Mouse (Mus musculus) lung, postnatal 25 days (tissue): ENCODE measurements around the gene Elp5.
"Not testable (repeated sequence)": the region's sequence is repeated elsewhere in the genome, so short reads cannot be mapped to it uniquely, and the experiment has no call there.

ENCODE experiments used
- DNase-seq: peaks from one replicate; pipeline ENCODE4 v3.0.0; 2022; ENCODE audit warnings: low spot score

The Elp5 gene

DNA sequence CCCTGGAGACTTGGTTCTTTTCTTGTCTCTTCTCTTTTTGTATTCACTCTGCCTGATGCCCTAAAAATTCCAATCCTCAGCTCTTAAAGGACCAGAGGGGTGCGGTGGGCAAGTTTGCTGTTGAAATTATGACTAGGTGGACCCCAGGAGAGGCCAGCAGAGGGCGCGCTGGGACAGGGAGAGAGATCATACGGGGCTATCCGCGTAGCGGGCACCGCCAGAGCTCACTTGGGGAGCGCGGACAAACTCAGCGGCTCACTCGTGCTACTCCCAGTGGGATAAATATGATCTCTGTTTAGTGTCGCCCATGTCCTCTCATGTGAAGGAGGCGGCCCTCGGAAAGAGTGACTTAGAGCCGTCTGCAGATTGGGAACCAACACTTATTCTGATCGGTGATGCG is 48.1 kb downstream of the Elp5 start:
- peak; percentile 92 for DNase-seq

GRCm38 (mm10) chr11:69933066-69933465 is 49.3 kb downstream of the Elp5 start:
- no peak for DNase-seq

- DNase-seq = no peak
These were observed 50.1 kb downstream of the Elp5 start for GRCm38 (mm10) chr11:69932254-69932653.

- no peak for DNase-seq
These were observed 50.5 kb downstream of the Elp5 start for GRCm38 (mm10) chr11:69931769-69932168.

- DNase-seq = peak; percentile 55
These were observed 51.3 kb downstream of the Elp5 start for GRCm38 (mm10) chr11:69930967-69931537.

- DNase-seq = not testable (repeated sequence)
These were observed 52.1 kb downstream of the Elp5 start for GRCm38 (mm10) chr11:69930176-69930575.

DNA sequence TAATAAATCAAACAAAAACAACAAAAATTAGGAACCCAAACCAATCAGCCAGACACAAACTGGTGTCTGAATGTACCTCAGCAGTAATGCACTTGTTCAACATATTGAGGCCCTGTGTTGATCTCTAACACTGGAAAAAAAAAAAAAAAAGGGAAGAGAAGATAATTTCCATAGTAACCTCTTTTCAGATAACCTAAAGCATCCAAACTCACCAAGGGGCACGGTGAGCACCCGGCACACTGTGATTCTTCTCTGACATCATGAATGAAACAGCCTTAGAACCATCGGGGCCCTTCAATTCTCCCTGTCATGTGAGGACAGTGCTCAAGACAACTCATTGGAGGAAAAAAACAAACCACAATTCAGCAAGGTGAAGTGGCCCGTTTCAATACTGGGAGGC is 52.6 kb downstream of the Elp5 start:
- no peak for DNase-seq

GRCm38 (mm10) chr11:69927501-69927900 is 54.8 kb downstream of the Elp5 start:
- DNase-seq = no peak

DNA sequence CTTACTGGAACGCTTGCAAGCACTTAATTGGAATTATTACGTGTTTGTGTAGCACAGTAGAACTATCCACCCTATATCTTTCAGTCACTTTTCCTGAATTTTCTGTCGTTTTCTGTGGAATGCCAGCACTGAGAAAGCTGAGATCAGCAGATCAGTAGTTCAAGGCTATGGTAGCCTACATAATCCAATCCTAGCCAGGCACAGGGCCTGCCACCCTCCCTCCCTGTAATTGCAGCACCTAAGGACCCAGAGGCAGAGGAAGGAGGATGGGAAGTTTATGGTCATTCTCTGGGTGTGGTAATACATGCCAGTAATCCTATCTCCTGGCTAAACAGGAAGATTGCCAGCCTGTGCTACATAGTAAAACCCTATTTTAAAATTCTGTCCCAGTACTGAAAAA is 59.5 kb downstream of the Elp5 start:
- DNase-seq = no peak

DNA sequence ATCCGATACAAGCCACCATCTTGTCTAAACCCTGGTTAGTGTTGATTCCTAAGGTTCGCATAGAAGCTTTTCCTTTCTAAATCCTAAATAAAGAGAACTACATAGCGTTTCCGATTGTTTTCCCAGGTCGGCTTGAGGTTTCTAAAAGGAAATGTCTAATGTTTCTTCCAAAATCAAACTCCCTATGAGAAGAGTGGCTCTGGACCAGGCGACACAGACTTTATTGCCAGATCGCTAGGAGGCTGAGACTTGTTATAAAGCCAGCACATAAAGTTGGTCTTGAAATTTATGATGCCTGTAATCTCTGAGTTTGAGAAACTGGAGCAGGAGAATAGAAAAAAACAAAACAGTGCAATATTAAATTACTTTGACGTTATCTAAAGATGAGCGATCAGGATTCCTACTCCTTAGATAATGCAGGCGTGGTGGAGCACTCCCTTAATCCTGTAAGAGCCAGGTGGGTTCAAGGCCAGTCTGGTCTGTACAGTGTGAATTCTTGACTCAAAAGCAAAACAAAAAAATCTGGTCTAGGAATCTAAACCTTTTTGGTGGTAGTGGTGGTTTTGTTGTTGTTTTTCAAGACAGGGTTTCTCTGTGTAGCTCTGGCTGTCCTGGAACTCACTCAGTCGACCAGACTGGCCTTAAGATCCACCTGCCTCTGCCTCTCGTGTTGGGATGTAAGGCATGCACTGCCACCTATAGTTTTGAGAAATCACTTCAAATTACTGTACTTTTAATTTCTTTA is 60.1 kb downstream of the Elp5 start:
- no peak for DNase-seq

GRCm38 (mm10) chr11:69921114-69922011 is 61.0 kb downstream of the Elp5 start, which contains the start of gene Eif5a:
TSS of gene Eif5a (minus strand) at chr11:69921958.
- DNase-seq = peak; percentile 100

GRCm38 (mm10) chr11:69920266-69921031 is 61.9 kb downstream of the Elp5 start:
- no peak for DNase-seq

- peak; percentile 85 for DNase-seq
These were observed 62.6 kb downstream of the Elp5 start for GRCm38 (mm10) chr11:69919661-69920265.

GRCm38 (mm10) chr11:69919053-69919452 is 63.3 kb downstream of the Elp5 start:
- no peak for DNase-seq
